Mouse (Mus musculus): ENCODE data around the gene Ubash3b. TPM values are rescaled to one million over a fixed set of nuclear protein-coding genes. Genes with fewer than 3 reads are reported as not detected.

Gene Ubash3b
- polyA plus RNA-seq, 1 experiment = 1.6 TPM

DNA sequence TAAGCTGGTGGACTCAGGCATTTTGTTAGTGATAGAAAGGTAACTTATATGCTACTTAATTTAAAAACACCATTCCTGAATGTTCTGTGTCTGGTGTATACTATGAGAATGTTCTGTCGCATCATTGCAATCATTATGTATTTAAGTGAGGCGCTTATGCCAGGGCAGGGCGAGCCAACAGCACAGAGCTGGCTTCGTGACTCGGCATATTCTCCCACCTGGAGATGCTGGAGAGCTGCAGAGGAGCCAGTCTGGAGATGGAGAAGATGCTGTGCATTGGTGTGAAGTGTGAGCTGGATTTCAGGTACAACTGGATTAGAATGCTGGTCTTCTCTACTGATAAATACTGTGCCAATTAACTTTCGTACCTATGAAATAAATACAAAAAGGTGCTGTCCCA, 37.2 kb downstream of the Ubash3b start:
- Histone ChIP-seq H3K27ac (ENCODE audit: insufficient read depth, low read depth, low read length) (no peak overlapping the region), H3K4me1 (ENCODE audit: control insufficient read depth, insufficient read depth, insufficient read length, low read length) (peaks cover 3% of the 10 kb centered on the region; the same call in 1 of the 2 replicates), H3K4me3 (ENCODE audit: low read depth, low read length) (no peak overlapping the region), H3K27me3 (ENCODE audit: control insufficient read depth, insufficient read depth, low read length) (no peaks in the 10 kb centered on the region), H3K36me3 (ENCODE audit: control insufficient read depth, insufficient read depth, low read length) (no peaks in the 10 kb centered on the region)
- TF ChIP-seq CTCF (IDR thresholded peaks at IDR 0.05; ENCODE audit: extremely low read depth, insufficient read length, insufficient replicate concordance, low read depth, low read length) = no peak
- no peak for TF ChIP-seq POLR2A (IDR thresholded peaks at IDR 0.05; ENCODE audit: low read depth, low read length)
- 94% methylated on average over 6 of the region's 6 CpGs for WGBS

DNA sequence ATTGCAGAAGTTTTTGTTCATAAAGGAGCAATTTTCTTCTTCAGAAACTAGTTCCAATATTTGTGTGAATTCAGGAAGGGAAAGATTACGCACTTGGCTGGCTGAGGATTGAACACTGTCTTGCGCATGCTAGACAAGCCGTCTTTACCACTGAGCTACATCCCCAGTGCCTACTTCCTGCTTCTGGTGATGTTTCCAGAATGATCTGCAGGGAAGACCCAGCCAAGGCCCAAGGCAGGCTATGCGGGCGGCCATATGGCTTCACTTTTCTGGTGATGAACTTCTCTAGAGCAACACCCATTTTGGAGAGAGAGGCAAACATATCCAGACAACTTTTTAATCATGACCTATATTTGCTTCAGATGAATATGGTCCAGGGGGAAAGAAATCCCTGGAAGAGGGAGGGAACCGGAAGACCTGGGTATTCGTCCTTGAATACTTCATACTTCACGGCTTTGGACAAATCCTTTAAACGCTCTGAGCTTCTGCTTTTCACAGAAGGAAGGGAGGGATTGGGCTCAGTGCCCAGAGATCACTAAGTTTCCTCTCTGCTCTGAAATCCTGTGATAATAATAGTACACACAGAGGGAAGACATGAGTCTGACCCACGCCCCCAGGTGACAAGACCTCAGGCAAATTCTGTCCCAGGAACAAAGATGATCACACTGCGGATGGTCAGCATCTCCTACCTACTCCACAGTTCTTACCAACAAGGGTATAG, 38.9 kb downstream of the Ubash3b start:
- no peak overlapping the region for H3K27ac ChIP-seq (ENCODE audit: insufficient read depth, low read depth, low read length)
- H3K4me3 ChIP-seq (ENCODE audit: low read depth, low read length) = no peak overlapping the region
- no peaks in the 10 kb centered on the region for H3K36me3 ChIP-seq (ENCODE audit: control insufficient read depth, insufficient read depth, low read length)
- WGBS = 70% methylated on average over 11 of the region's 11 CpGs
- no peaks in the 10 kb centered on the region for H3K27me3 ChIP-seq (ENCODE audit: control insufficient read depth, insufficient read depth, low read length)
- no peak for TF ChIP-seq CTCF (IDR thresholded peaks at IDR 0.05; ENCODE audit: extremely low read depth, insufficient read length, insufficient replicate concordance, low read depth, low read length)
- no peak for TF ChIP-seq POLR2A (IDR thresholded peaks at IDR 0.05; ENCODE audit: low read depth, low read length)
- H3K4me1 ChIP-seq (ENCODE audit: control insufficient read depth, insufficient read depth, insufficient read length, low read length) = no peaks in the 10 kb centered on the region

DNA sequence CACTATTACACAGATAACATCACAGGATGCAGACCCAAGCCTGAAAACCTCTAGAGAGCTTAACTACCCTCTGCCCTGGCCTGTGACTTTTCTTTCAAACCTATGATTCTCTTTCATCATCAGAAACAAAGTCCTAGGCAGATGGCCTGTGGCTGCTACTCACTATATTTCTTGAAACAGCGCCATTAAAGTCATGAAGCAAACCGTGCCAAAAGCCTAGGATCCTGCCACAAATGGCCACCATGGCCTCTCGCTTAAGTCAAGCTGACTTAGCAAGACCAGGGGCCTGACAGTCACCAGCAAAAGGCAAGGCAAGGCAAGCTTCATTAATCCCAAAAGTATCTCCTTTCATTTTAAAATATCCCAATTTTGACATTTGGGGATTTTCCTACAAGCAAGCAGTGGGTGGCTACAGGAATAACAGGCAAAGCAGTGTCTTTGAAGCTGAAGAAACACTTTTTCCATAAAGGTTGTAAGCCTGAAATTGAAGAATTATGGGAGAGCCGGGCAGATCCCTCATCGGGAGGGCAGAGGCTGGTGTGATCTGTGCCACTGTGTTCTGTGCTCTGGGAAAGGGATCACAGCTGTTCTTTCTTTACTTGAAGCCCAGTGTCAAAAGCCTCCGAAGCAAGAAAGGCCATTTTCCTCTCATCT, 39.7 kb downstream of the Ubash3b start:
- 79% methylated on average over 6 of the region's 6 CpGs for WGBS
- TF ChIP-seq POLR2A (IDR thresholded peaks at IDR 0.05; ENCODE audit: low read depth, low read length) (no peak), CTCF (IDR thresholded peaks at IDR 0.05; ENCODE audit: extremely low read depth, insufficient read length, insufficient replicate concordance, low read depth, low read length) (no peak)
- Histone ChIP-seq H3K36me3 (ENCODE audit: control insufficient read depth, insufficient read depth, low read length) (no peaks in the 10 kb centered on the region), H3K27ac (ENCODE audit: insufficient read depth, low read depth, low read length) (no peak overlapping the region), H3K4me1 (ENCODE audit: control insufficient read depth, insufficient read depth, insufficient read length, low read length) (no peaks in the 10 kb centered on the region), H3K4me3 (ENCODE audit: low read depth, low read length) (no peak overlapping the region), H3K27me3 (ENCODE audit: control insufficient read depth, insufficient read depth, low read length) (no peaks in the 10 kb centered on the region)

DNA sequence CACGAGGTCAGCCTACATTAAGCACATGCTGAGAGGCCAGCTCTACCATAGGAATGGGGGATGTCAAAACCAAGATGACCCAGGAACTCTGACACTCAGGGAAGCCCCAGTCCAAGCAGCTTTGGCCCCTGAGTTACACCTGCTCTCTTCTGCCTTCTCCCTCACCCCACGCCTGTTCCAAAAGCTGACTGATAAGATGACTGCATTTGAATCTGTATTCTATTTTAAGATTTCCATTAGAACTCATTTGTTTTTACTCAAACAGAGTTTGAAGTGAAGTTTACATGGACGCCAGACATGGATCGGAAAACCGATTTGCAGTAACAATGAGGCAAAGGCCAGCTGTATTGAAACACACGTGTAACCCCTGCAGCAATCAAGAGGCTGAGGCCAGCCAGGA, 41.5 kb downstream of the Ubash3b start:
- no peaks in the 10 kb centered on the region for H3K4me1 ChIP-seq (ENCODE audit: control insufficient read depth, insufficient read depth, insufficient read length, low read length)
- no peak overlapping the region for H3K27ac ChIP-seq (ENCODE audit: insufficient read depth, low read depth, low read length)
- H3K4me3 ChIP-seq (ENCODE audit: low read depth, low read length) = no peak overlapping the region
- no peak for TF ChIP-seq CTCF (IDR thresholded peaks at IDR 0.05; ENCODE audit: extremely low read depth, insufficient read length, insufficient replicate concordance, low read depth, low read length)
- no peak for TF ChIP-seq POLR2A (IDR thresholded peaks at IDR 0.05; ENCODE audit: low read depth, low read length)
- no peaks in the 10 kb centered on the region for H3K27me3 ChIP-seq (ENCODE audit: control insufficient read depth, insufficient read depth, low read length)
- 65% methylated on average over 6 of the region's 6 CpGs for WGBS
- no peaks in the 10 kb centered on the region for H3K36me3 ChIP-seq (ENCODE audit: control insufficient read depth, insufficient read depth, low read length)

DNA sequence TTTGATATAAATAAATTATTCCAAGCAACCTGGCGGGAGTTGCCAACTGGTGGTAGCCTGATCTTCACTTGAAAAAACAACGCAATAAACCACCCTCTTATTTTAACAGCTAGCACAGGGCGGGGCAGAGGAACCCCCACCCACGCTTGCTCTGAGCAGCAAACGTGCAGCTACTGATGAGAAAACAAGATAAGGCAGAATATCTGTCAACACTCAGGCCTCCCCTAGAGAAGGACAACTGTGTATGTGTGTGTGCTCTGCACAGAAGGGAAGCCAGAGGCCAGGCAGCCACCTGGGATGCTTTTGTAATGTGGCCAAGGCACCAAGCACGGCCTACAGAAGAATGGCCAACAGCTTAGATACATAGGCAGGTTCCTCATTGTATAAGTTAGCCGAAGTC, 43.4 kb downstream of the Ubash3b start:
- Histone ChIP-seq H3K27ac (ENCODE audit: insufficient read depth, low read depth, low read length) (no peak overlapping the region), H3K4me3 (ENCODE audit: low read depth, low read length) (no peak overlapping the region), H3K27me3 (ENCODE audit: control insufficient read depth, insufficient read depth, low read length) (no peaks in the 10 kb centered on the region), H3K36me3 (ENCODE audit: control insufficient read depth, insufficient read depth, low read length) (no peaks in the 10 kb centered on the region), H3K4me1 (ENCODE audit: control insufficient read depth, insufficient read depth, insufficient read length, low read length) (no peaks in the 10 kb centered on the region)
- 35% methylated on average over 7 of the region's 7 CpGs for WGBS
- no peak for TF ChIP-seq POLR2A (IDR thresholded peaks at IDR 0.05; ENCODE audit: low read depth, low read length)
- no peak for TF ChIP-seq CTCF (IDR thresholded peaks at IDR 0.05; ENCODE audit: extremely low read depth, insufficient read length, insufficient replicate concordance, low read depth, low read length)

DNA sequence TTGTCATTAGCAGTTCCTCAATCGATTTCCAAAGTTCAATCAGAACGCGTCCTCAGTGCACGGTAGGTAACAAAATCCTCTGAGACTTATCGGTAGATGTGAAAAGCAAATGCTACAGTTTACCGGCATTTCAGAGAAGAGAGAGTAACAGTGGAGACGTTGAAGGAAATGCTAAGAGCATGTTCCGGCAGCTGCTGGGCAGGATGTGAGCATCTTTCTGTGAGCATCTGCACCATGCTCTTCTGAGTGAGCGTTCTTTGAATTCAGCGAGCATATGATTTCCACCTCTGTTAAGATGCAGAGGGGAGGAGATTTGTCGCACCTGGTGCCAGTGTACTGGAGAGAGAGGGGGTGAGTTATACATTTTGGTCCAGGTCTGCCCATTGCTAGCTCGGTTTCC, 45.4 kb downstream of the Ubash3b start:
- Histone ChIP-seq H3K4me1 (ENCODE audit: control insufficient read depth, insufficient read depth, insufficient read length, low read length) (no peaks in the 10 kb centered on the region), H3K27me3 (ENCODE audit: control insufficient read depth, insufficient read depth, low read length) (no peaks in the 10 kb centered on the region), H3K36me3 (ENCODE audit: control insufficient read depth, insufficient read depth, low read length) (no peaks in the 10 kb centered on the region), H3K4me3 (ENCODE audit: low read depth, low read length) (no peak overlapping the region), H3K27ac (ENCODE audit: insufficient read depth, low read depth, low read length) (no peak overlapping the region)
- 63% methylated on average over 12 of the region's 12 CpGs for WGBS
- TF ChIP-seq POLR2A (IDR thresholded peaks at IDR 0.05; ENCODE audit: low read depth, low read length) (no peak), CTCF (IDR thresholded peaks at IDR 0.05; ENCODE audit: extremely low read depth, insufficient read length, insufficient replicate concordance, low read depth, low read length) (no peak)

DNA sequence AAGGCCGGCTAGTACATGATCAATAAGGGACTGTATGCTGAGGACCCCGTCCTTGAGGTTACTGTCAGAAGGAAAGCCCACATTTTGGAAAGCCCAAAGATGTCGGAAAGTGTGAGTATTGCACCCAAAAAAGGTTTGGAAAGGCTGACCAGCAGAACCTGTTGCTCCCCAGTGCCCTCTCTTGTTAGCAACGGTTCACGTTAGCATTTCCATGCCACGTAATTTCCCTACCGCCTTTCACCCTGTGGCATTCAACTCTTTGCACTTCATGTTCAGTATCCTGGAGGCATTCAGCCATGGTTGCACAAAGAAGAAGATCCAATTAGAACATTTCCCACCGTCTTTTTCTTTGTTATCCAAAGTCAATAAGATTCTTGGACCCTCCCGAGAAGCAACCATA, 47.1 kb downstream of the Ubash3b start:
- 90% methylated on average over 9 of the region's 9 CpGs for WGBS
- no peak for TF ChIP-seq POLR2A (IDR thresholded peaks at IDR 0.05; ENCODE audit: low read depth, low read length)

More for the DNA sequence above, 47.1 kb downstream of the Ubash3b start:
- no peaks in the 10 kb centered on the region for H3K27me3 ChIP-seq (ENCODE audit: control insufficient read depth, insufficient read depth, low read length)
- no peak overlapping the region for H3K4me3 ChIP-seq (ENCODE audit: low read depth, low read length)
- no peak overlapping the region for H3K27ac ChIP-seq (ENCODE audit: insufficient read depth, low read depth, low read length)
- no peaks in the 10 kb centered on the region for H3K4me1 ChIP-seq (ENCODE audit: control insufficient read depth, insufficient read depth, insufficient read length, low read length)
- no peaks in the 10 kb centered on the region for H3K36me3 ChIP-seq (ENCODE audit: control insufficient read depth, insufficient read depth, low read length)
